ENCODE assay signal across 8 mouse cellular contexts in the genomic region with DNA sequence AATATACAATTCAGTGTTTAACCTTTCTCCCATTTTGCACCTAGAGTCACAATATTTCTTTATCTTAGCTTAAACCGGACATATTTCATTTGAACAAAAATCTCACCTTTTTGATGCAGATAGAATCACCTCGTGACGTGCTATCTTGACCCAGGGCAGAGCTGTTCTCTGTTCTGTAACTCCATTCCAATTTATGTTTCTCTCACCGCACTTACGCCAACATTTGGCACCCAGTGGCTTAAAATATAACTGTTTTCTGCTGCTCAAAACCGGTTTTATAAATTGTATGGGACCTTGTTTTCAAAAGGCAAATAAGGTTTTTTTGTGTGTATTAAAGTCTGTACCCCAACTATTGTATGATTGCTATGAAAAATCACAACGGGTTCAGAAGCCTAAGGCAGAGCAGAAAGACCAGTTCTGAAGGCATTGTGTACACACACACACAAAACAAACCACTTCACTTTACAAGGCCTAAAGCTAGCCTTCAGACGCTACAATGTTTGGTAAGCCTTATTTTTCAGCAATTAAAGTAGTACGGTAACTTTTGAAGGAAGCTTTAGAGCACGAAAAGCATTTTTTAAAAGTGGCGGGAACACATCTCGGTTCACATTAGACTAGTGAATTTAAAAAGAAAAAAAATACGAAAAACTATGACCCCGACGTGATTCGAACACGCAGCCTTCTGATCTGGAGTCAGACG. TPM values are rescaled to one million over a fixed set of nuclear protein-coding genes. Genes with fewer than 3 reads are reported as not detected.
DNase-seq lines count a peak whose midpoint lies in the region; ATAC-seq and TF ChIP-seq lines count a peak whose summit lies in the region.

A gene (minus strand): TSS at position 555 of the 700 bp plus-strand sequence.

- no peak for ATAC-seq in hindbrain, postnatal 0 days
- ATAC-seq in megakaryocyte, adult 5-6 weeks (ENCODE audit: poor library complexity, severe bottlenecking): no peak

- peaks cover 15% of the 10 kb centered on the region; the same call in 1 of the 2 replicates for H3K4me1 ChIP-seq in hindbrain, postnatal 0 days (ENCODE audit: insufficient read depth, low read length)

- WGBS in hindbrain, postnatal 0 days: 9% methylated on average over 18 of the region's 18 CpGs

- no peaks in the 10 kb centered on the region for H3K9me3 ChIP-seq in hindbrain, postnatal 0 days (ENCODE audit: low read length)

- intact Hi-C loops in gastrocnemius, adult 2 months (cut with DNase I): loop anchor here (1.0 kb wide), 1 partner anchor 10 kb away; no protein-coding TSS in a partner anchor

- peak within 1 kb of the TSS; percentile 96 for H3K4me3 ChIP-seq in layer of hippocampus, adult 2 months
- H3K4me3 ChIP-seq in gastrocnemius, adult 2 months: peak within 1 kb of the TSS; percentile 80
- peak within 1 kb of the TSS; percentile 58 for H3K4me3 ChIP-seq in hindbrain, postnatal 0 days (ENCODE audit: low read length)

- no peak for DNase-seq in layer of hippocampus, adult 2 months (ENCODE audit: low spot score in 2 of 2)
- no peak for DNase-seq in layer of hippocampus, adult 11-12 months (ENCODE audit: low spot score)
- DNase-seq in adrenal gland, postnatal 10 days: no peak
- DNase-seq in gastrocnemius, adult 2 months: no peak
- no peak for DNase-seq in hindbrain, postnatal 0 days (ENCODE audit: low spot score)
- no peak for DNase-seq in right cerebral cortex, postnatal 4 days
- DNase-seq in cerebellum, postnatal 36 days: no peak

- H3K4me2 ChIP-seq in hindbrain, postnatal 0 days (ENCODE audit: low read depth, low read length): peak within 1 kb of the TSS; percentile 67

- peak within 1 kb of the TSS; percentile 99 for H3K27ac ChIP-seq in layer of hippocampus, adult 2 months
- peak within 1 kb of the TSS; percentile 99 for H3K27ac ChIP-seq in gastrocnemius, adult 2 months
- H3K27ac ChIP-seq in hindbrain, postnatal 0 days: peak within 1 kb of the TSS; percentile 99

- no peak for TF ChIP-seq CTCF in layer of hippocampus, adult 2 months (conservative IDR thresholded peaks at IDR 0.05)
- TF ChIP-seq CTCF in gastrocnemius, adult 2 months (IDR thresholded peaks at IDR 0.05): no peak
- TF ChIP-seq CTCF in hindbrain, postnatal 0 days (IDR thresholded peaks at IDR 0.05; ENCODE audit: low read depth): no peak

- H3K9ac ChIP-seq in hindbrain, postnatal 0 days (replicated peaks; ENCODE audit: low read length): peak within 1 kb of the TSS; percentile 65

- H3K36me3 ChIP-seq in hindbrain, postnatal 0 days (ENCODE audit: insufficient read depth, low read length): no peaks in the 10 kb centered on the region

- H3K27me3 ChIP-seq in hindbrain, postnatal 0 days (ENCODE audit: insufficient read depth, low read length): no peaks in the 10 kb centered on the region

RNA-seq across cellular contexts. Expression of the gene that starts here (rescaled TPM):
- total RNA-seq in layer of hippocampus, adult 2 months (2021): 10 to 100 TPM; 37.5 to 39.7 TPM
- total RNA-seq in adrenal gland, postnatal 10 days (2021): 100 to 1,000 TPM; 116 to 140 TPM
- 10 to 100 TPM; 62.2 to 83.0 TPM for total RNA-seq in gastrocnemius, adult 2 months (2021)
- 102 and 110 TPM in 2 replicates for total RNA-seq in hindbrain, postnatal 0 days (2014; rRNA removed)
- 66.9 and 72.1 TPM in 2 replicates for polyA plus RNA-seq in hindbrain, postnatal 0 days (2015; fragmentation: Nextera tagmentation; extraction: Ambion mirVana)
- total RNA-seq in megakaryocyte, adult 5-6 weeks (2015): 559 and 619 TPM in 2 replicates
- 895 and 963 TPM in 2 replicates for total RNA-seq in megakaryocyte, adult 5-6 weeks (2017)
